Mouse (Mus musculus) erythroblast, embryonic 14.5 days (primary cell): Measurements from ENCODE around the gene Crisp4. TPM values are rescaled to one million over a fixed set of nuclear protein-coding genes. Genes with fewer than 3 reads are reported as not detected.

Experiments
- H3K27me3 ChIP-seq: 2 replicates; pipeline ENCODE4 v1.6.1; 2012; ENCODE audit warnings: inconsistent platforms; ENCODE audit not compliant: control insufficient read depth
- H3K36me3 ChIP-seq: 2 replicates; pipeline ENCODE4 v1.6.1; 2012; ENCODE audit warnings: mild to moderate bottlenecking, inconsistent platforms; ENCODE audit not compliant: control insufficient read depth
- H3K4me1 ChIP-seq: 2 replicates; pipeline ENCODE4 v1.6.1; 2012; ENCODE audit warnings: inconsistent platforms; ENCODE audit not compliant: control insufficient read depth
- H3K4me3 ChIP-seq: replicated peaks from 2 replicates; pipeline ENCODE3; 2012; ENCODE audit warnings: moderate library complexity, mild to moderate bottlenecking, inconsistent platforms
- H3K9me3 ChIP-seq: 2 replicates; pipeline ENCODE4 v1.6.1; 2012; ENCODE audit warnings: low read length, inconsistent platforms, mixed read lengths; ENCODE audit not compliant: control insufficient read depth
- GATA1 ChIP-seq: IDR thresholded peaks from 2 replicates; pipeline ENCODE4 v1.6.1; 2012; ENCODE audit warnings: low read length, inconsistent platforms, mixed read lengths
- TAL1 ChIP-seq: IDR thresholded peaks from 3 replicates; pipeline ENCODE4 v1.6.1; 2012; ENCODE audit warnings: low read length, inconsistent platforms, mixed read lengths
- polyA plus RNA-seq: library from polyadenylated mRNA; stranded (reverse); fragments of >175 nt; gene quantifications from 2 replicates; pipeline ENCODE4 v1.2.3, GENCODE M21; 2012

Gene Crisp4
- 0.01 TPM in 1 of 2 replicates, not detected in the other for polyA plus RNA-seq

DNA sequence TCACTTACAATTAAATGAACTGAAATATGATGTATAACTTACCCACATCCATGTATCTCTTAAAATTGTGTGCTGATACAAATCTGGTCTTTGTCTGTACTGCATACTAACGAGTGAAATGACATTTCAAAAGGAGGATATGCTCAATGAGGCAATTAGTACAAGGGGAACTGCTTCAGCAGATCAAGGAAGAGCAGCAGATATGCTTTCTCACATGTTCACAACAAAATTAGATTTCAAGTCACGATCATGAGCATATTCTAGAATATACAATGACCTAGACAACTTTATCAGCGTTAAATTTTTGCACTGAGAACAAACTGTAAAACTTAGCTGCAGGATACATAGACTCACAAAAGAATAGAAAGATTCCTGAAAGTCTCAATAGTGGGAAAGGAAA lies at the start of gene Crisp4:
TSS of gene Crisp4 (minus strand) at position 101 of the 400 bp plus-strand sequence.
- H3K27me3 ChIP-seq: no peaks in the 10 kb centered on the region
- TF ChIP-seq GATA1: no peak
- TF ChIP-seq TAL1: no peak
- H3K36me3 ChIP-seq: no peaks in the 10 kb centered on the region
- no peaks in the 10 kb centered on the region for H3K9me3 ChIP-seq
- H3K4me1 ChIP-seq: no peaks in the 10 kb centered on the region
- H3K4me3 ChIP-seq: no peak within 1 kb of the TSS

DNA sequence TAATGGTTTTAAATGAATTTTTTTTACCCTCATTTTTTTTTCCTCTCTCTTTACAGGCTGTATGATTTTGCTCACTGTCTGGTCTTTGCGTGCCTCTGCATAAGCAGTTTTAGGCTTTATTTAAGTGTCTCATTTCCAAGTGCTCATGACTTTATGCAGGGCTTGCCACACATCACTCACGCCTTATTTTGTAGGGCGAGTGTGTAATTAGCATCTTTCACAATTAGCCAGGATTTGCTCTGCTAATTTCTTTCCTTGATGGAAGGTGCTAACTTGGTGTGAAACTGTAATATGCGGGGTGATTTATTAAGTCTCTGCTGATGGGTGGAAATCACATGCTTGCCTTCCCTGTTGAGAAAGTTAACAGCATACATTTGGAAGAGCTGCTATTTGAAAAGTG lies 46.0 kb upstream of the Crisp4 start:
- Histone ChIP-seq H3K4me1 (no peaks in the 10 kb centered on the region), H3K9me3 (no peaks in the 10 kb centered on the region; the same call in 1 of the 2 replicates), H3K4me3 (no peak overlapping the region), H3K36me3 (no peaks in the 10 kb centered on the region), H3K27me3 (no peaks in the 10 kb centered on the region)
- TF ChIP-seq TAL1 (no peak), GATA1 (no peak)

GRCm38 (mm10) chr1:18190714-18191712 lies 45.3 kb upstream of the Crisp4 start:
- no peaks in the 10 kb centered on the region for H3K27me3 ChIP-seq
- TF ChIP-seq TAL1 (no peak), GATA1 (no peak)
- no peaks in the 10 kb centered on the region for H3K4me1 ChIP-seq
- no peaks in the 10 kb centered on the region for H3K36me3 ChIP-seq
- no peak overlapping the region for H3K4me3 ChIP-seq
- no peaks in the 10 kb centered on the region; the same call in 1 of the 2 replicates for H3K9me3 ChIP-seq

GRCm38 (mm10) chr1:18181167-18181566 lies 35.5 kb upstream of the Crisp4 start:
- no peak overlapping the region for H3K4me3 ChIP-seq
- TF ChIP-seq GATA1: no peak
- no peak for TF ChIP-seq TAL1
- no peaks in the 10 kb centered on the region for H3K4me1 ChIP-seq
- no peaks in the 10 kb centered on the region for H3K36me3 ChIP-seq
- no peaks in the 10 kb centered on the region for H3K9me3 ChIP-seq
- no peaks in the 10 kb centered on the region for H3K27me3 ChIP-seq

DNA sequence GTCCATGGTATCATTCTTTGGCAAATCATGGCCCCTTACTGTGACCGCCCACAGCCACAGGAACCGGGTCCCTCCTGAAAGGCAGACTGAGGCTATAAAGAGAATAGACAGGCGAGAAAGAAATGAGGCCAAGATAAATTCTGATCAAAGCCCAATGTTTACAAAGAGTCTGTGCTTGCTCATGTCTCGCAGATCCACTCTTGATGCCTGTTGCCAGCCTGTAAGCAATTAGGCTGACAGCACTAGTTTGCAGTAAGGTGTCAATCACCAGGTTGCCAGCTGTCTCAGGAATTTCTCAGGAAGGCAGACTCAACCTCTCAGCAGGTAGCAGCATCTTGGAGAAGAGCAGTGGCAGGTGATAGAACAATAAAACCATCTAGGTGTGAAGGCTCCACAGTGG lies 24.9 kb upstream of the Crisp4 start:
- 0 out of 2 replicates have a peak, but pooled peaks cover 2% of the 10 kb centered on the region for H3K9me3 ChIP-seq
- no peaks in the 10 kb centered on the region for H3K27me3 ChIP-seq
- H3K4me3 ChIP-seq: no peak overlapping the region
- H3K36me3 ChIP-seq: no peaks in the 10 kb centered on the region
- no peaks in the 10 kb centered on the region for H3K4me1 ChIP-seq
- TF ChIP-seq TAL1 (no peak), GATA1 (no peak)

DNA sequence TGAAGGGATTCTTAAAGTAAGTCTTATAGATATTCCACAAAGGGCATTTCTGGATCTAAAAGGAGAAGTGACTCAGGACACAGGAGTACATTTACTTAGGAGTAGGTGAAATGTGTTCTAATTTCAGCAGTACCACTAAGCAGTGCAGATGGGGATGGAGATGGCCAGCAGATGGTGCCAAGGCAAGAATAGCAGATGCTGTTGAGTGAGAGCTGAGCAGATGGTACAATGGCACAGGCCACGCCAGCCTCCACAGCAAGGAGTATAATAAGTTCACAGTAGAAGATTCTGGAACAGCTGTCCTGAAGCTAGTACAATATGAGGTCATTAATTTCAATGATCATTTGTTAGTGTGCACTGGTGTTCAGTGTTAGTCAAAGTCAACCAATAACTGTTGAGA lies 22.6 kb upstream of the Crisp4 start:
- Histone ChIP-seq H3K27me3 (no peaks in the 10 kb centered on the region), H3K4me3 (no peak overlapping the region), H3K36me3 (no peaks in the 10 kb centered on the region), H3K9me3 (0 out of 2 replicates have a peak, but pooled peaks cover 2% of the 10 kb centered on the region), H3K4me1 (no peaks in the 10 kb centered on the region)
- TF ChIP-seq TAL1 (no peak), GATA1 (no peak)

DNA sequence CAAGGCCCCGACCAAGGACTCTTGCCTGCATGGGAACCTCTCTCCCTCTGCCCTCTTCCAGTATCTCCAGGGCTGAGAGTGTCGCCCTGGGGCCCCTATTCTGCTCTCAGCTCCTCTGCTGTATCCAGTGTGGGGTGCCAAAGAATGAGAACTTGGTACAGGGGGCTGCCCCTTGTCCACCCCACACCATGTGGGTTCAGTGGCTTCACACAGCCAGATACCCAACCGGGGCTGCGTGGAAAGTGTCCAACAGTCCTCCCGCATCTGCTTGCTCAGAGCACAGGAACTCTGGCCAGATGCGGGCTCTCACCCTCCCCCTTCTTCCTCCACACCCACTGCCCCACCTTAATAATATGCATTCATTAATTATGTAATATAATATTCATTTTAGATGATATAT lies 13.4 kb upstream of the Crisp4 start:
- no peaks in the 10 kb centered on the region for H3K36me3 ChIP-seq
- H3K27me3 ChIP-seq: no peaks in the 10 kb centered on the region
- no peaks in the 10 kb centered on the region for H3K9me3 ChIP-seq
- TF ChIP-seq GATA1 (no peak), TAL1 (no peak)
- no peak overlapping the region for H3K4me3 ChIP-seq
- H3K4me1 ChIP-seq: no peaks in the 10 kb centered on the region

DNA sequence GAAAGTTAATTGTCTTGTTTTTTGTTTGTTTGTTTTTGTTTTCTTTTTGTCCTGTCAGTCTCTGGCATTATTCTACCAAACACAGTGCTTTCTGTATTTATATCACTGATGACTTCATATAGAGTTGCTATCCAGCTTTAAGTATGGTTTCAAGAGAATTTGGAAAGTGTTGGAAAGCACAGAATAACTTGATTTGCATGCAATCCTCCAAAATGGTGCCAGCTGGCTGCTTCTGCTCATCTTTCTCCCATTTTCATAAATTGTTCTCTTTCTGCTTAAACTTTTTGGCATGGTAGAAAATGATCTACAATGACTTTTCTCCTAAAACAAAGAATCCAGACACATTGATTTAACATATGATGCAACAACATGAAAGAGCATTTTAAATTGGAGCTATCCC lies 2.5 kb upstream of the Crisp4 start:
- no peaks in the 10 kb centered on the region for H3K27me3 ChIP-seq
- no peaks in the 10 kb centered on the region for H3K36me3 ChIP-seq
- H3K4me1 ChIP-seq: no peaks in the 10 kb centered on the region
- no peak overlapping the region for H3K4me3 ChIP-seq
- no peaks in the 10 kb centered on the region for H3K9me3 ChIP-seq
- TF ChIP-seq TAL1 (no peak), GATA1 (no peak)

GRCm38 (mm10) chr1:18131691-18132090 lies 14.0 kb downstream of the Crisp4 start:
- no peaks in the 10 kb centered on the region for H3K4me1 ChIP-seq
- H3K36me3 ChIP-seq: no peaks in the 10 kb centered on the region
- H3K9me3 ChIP-seq: no peaks in the 10 kb centered on the region
- TF ChIP-seq GATA1 (no peak), TAL1 (no peak)
- no peak overlapping the region for H3K4me3 ChIP-seq
- H3K27me3 ChIP-seq: no peaks in the 10 kb centered on the region
